Mouse (Mus musculus): ENCODE measurements around the gene Eif2b3. TPM values are rescaled to one million over a fixed set of nuclear protein-coding genes. Genes with fewer than 3 reads are reported as not detected.

Eif2b3 gene
- polyA plus RNA-seq, 1 experiment: 8.5 TPM

DNA sequence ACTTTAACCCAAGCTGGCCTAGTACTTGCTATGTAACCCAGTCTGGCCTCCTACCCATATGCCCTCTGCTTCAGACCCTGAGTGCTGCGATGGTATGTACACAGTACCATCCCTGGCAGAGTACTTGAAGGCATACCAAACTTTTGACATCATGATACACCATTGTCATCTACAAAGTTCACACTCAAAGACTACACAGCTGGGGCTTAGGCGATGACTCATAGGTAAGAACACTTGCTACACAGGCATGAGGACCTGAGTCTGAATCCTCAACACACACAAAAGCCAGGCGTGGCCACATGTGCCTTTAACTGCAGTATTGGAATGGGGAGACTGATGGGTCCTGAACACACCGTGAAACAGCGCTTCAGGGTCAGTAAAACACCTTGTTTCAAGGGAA lies 52.0 kb downstream of the Eif2b3 start:
- H3K4me3 ChIP-seq (ENCODE audit: insufficient read depth, low read length): no peak overlapping the region
- H3K27ac ChIP-seq (ENCODE audit: insufficient read depth, low read depth, low read length): no peak overlapping the region
- H3K4me1 ChIP-seq (ENCODE audit: control insufficient read depth, insufficient read depth, low read length): peaks cover 6% of the 10 kb centered on the region
- TF ChIP-seq CTCF (IDR thresholded peaks at IDR 0.05; ENCODE audit: low read depth, low read length): no peak
- TF ChIP-seq POLR2A (IDR thresholded peaks at IDR 0.05; ENCODE audit: borderline replicate concordance, low read depth, low read length): no peak

DNA sequence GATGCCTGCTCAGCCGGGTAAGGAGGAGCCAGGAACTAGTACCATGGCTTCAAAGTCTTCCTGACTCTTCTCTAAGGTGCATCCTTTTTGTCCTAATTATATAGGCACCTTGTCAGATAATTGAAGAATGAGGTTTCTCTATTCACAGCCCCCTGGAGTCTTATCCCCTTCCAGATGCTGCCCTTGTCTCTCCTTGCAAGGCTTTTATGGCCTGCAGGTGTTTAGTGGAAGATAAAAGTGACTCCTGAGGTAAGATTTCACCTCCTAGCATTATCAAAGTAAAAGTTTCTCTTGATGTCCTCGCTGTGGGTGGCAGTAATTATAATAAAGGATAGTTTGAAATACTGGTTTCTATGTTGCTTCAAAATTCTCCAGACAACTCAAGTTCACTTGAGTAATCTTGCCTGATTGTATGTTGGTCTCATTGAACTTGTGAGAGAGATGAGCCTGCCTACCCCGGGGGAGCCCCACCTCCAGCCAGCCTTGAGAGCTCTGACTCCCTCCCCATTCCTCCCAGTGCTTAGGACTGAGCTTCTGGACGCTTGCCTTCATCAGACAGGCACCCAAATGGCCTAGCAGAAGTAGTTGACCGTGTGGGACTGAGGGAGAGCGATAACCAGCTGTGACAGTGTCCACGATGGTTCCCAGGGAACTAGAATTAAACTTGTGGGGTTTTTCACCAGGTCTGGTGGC lies 68.9 kb downstream of the Eif2b3 start:
- H3K27ac ChIP-seq (ENCODE audit: insufficient read depth, low read depth, low read length): no peak overlapping the region
- TF ChIP-seq POLR2A (IDR thresholded peaks at IDR 0.05; ENCODE audit: borderline replicate concordance, low read depth, low read length) (no peak), CTCF (IDR thresholded peaks at IDR 0.05; ENCODE audit: low read depth, low read length) (no peak)
- no peaks in the 10 kb centered on the region for H3K4me1 ChIP-seq (ENCODE audit: control insufficient read depth, insufficient read depth, low read length)
- H3K4me3 ChIP-seq (ENCODE audit: insufficient read depth, low read length): no peak overlapping the region

DNA sequence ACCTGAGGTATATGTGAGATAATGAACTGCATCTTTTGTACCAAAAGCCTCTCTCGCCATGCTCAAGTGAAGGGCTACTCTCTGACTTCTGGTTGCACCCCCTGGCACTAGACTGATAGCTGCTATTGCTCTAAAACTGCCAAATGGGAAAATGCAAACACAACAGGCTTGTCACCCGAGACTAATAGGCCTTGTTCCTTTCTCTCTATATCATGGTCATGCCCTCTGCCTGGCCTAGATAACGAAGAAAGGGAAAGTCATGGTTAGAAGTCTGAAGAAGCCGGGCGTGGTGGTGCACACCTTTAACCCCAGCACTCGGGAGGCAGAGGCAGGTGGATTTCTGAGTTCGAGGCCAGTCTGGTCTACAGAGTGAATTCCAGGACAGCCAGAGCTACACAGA lies 71.4 kb downstream of the Eif2b3 start:
- Histone ChIP-seq H3K27ac (ENCODE audit: insufficient read depth, low read depth, low read length) (no peak overlapping the region), H3K4me3 (ENCODE audit: insufficient read depth, low read length) (no peak overlapping the region), H3K4me1 (ENCODE audit: control insufficient read depth, insufficient read depth, low read length) (peaks cover 3% of the 10 kb centered on the region)
- no peak for TF ChIP-seq POLR2A (IDR thresholded peaks at IDR 0.05; ENCODE audit: borderline replicate concordance, low read depth, low read length)

DNA sequence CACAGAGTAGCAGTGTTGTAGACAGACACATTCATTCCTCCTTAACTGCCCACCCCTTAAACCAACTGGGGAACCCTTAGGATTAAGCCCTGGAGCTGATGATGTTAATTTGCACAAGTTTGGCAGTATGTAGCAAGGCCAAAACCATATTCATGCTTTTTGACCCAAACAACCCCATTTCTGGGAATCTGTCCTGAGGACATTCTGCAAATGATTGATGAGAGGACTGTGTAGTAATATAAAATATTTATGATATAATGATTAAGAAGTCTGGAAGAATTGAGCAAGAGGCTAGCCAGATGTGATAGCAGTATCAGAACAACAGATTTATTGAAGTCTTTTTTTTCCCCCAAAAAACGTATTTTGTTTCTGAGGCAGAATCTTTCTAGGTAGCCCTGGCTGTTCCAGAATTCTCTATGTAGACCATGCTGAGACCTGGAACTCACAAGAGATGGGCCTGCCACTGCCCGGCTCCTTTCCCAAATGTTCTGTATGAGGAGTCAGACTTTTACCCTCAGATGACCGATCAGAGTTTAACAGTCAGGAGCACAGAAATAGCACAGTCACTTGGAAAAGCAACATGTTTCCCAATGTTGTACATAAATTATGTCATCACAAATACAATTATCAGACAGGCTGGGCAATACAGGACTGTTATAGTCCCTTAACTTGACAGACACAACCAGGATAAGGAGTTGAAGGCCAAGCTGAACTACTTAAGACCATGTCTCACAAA lies 75.6 kb downstream of the Eif2b3 start:
- no peak overlapping the region for H3K27ac ChIP-seq (ENCODE audit: insufficient read depth, low read depth, low read length)

DNA sequence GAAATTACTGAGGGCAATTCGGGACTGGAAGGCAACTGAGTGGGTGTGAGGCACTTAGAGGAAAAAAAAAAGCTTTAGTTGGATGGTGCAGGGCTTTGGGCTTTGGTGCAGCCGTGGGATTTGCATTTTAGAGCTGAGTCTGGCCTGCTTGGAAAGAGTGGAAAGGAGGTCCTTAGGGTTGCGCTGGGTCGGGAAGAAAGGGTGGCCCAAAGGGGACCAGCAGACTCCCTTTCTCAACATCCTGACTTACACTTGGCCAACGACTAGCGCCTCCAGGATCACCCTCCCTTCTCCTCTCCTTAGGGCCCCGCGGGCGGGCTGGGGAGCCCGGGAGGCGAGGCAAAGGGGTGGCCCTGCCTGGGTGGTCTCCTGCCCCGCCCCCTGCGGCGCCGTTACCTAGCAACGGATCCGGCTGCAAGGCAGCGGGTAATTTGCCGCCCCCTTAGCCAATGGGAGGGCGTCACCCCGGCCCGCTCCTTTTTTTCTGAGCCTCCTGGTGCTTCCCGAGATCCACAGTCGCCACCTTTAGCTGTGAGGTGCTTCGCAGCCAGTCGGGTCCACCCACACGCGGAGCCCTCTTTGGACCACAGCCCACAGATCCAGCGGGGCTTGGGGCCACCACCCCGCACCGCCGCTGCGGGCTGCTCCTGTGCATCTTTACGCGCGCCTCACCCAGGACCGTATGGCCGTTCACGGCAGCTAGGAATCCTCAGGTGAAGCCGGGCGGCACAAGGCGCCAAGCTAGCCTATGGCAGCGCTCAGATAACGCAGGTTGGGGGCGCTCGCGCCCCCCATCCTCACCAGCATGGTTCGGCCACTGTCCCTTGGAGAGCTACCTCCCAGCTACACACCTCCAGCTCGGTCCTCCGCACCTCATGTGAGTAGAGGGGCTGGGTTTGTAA lies 76.6 kb downstream of the Eif2b3 start, which contains the start of gene Ptch2:
Gene Ptch2, plus strand, starts transcription at position 525 of the 902 bp plus-strand sequence.
- no peak for TF ChIP-seq POLR2A (IDR thresholded peaks at IDR 0.05; ENCODE audit: borderline replicate concordance, low read depth, low read length)
- TF ChIP-seq CTCF (IDR thresholded peaks at IDR 0.05; ENCODE audit: low read depth, low read length): no peak
- Histone ChIP-seq H3K4me1 (ENCODE audit: control insufficient read depth, insufficient read depth, low read length) (peaks cover 10% of the 10 kb centered on the region), H3K27ac (ENCODE audit: insufficient read depth, low read depth, low read length) (no peak within 1 kb of the TSS), H3K4me3 (ENCODE audit: insufficient read depth, low read length) (peak within 1 kb of the TSS; percentile 48)

More for the DNA sequence above, 75.6 kb downstream of the Eif2b3 start:
- H3K4me3 ChIP-seq (ENCODE audit: insufficient read depth, low read length): no peak overlapping the region
- H3K4me1 ChIP-seq (ENCODE audit: control insufficient read depth, insufficient read depth, low read length): peaks cover 10% of the 10 kb centered on the region
- no peak for TF ChIP-seq CTCF (IDR thresholded peaks at IDR 0.05; ENCODE audit: low read depth, low read length)
- no peak for TF ChIP-seq POLR2A (IDR thresholded peaks at IDR 0.05; ENCODE audit: borderline replicate concordance, low read depth, low read length)

DNA sequence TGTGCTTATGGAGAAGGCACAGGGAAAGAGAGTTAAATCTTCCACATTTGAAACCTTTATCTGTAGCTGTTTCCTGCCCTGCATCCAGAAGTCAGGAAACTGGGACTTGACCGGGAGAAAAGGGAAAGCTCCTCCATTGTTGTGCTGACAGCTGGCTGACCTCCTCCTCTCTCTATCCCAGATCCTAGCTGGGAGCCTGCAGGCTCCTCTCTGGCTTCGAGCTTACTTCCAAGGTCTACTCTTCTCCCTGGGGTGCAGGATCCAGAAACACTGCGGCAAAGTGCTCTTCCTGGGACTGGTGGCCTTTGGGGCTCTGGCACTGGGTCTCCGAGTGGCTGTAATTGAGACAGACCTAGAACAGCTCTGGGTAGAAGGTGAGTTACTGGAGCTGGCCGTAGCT lies 77.5 kb downstream of the Eif2b3 start:
- no peak for TF ChIP-seq POLR2A (IDR thresholded peaks at IDR 0.05; ENCODE audit: borderline replicate concordance, low read depth, low read length)
- no peak for TF ChIP-seq CTCF (IDR thresholded peaks at IDR 0.05; ENCODE audit: low read depth, low read length)
- H3K4me3 ChIP-seq (ENCODE audit: insufficient read depth, low read length): no peak overlapping the region
- H3K4me1 ChIP-seq (ENCODE audit: control insufficient read depth, insufficient read depth, low read length): peaks cover 14% of the 10 kb centered on the region
- no peak overlapping the region for H3K27ac ChIP-seq (ENCODE audit: insufficient read depth, low read depth, low read length)

DNA sequence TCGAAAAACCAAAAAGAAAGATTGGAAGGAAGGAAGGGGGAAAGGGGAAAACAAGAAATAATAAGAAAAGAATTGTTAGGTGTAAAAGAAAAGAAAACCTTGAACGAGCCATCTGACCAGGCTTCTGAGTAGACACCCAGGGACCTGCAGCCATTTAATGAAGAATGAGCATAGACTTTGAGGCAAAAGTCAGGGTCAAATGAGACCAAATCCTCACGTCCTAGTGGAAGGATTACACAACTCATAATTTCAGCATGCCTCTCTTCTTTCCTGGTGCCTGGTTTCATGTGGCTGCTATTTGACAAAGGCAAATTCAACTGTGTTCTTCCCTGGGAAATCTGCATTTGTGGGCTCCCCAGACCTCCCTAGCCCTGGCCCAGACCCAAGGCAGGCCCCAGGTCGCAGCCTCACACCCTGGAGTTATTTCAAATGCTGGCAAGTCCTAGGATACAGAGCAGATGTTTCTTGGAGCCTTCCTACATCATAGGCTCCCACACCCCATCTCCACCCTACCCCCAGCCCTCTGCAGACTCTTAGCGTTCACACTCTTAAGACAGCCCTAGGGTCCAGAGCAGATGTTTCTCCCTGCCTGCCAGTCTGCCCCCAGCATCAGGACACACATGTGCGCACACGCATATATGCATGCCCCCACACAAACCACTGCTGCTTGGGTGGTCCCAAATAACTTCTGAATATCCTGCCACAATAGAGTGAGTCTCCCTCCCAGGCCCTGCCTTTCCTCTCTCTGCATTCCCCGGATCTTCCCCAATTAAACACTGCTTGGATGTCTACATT lies 79.0 kb downstream of the Eif2b3 start:
- Histone ChIP-seq H3K4me1 (ENCODE audit: control insufficient read depth, insufficient read depth, low read length) (peaks cover 14% of the 10 kb centered on the region), H3K4me3 (ENCODE audit: insufficient read depth, low read length) (no peak overlapping the region), H3K27ac (ENCODE audit: insufficient read depth, low read depth, low read length) (no peak overlapping the region)
- TF ChIP-seq POLR2A (IDR thresholded peaks at IDR 0.05; ENCODE audit: borderline replicate concordance, low read depth, low read length) (no peak), CTCF (IDR thresholded peaks at IDR 0.05; ENCODE audit: low read depth, low read length) (no peak)

DNA sequence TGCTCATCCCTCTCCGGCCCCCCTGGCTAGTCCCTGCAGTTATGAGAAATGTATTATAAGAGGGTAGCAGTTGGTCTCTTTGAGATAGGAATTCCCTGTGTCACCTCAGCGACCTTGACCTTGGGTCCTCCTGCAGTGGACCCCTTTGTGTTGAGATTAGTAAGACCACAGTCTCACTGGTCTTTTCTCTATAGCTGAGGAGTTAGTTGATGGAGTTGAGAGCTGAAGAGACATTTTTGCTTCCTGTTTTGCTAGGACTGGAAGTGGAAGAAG lies 79.5 kb downstream of the Eif2b3 start:
- TF ChIP-seq POLR2A (IDR thresholded peaks at IDR 0.05; ENCODE audit: borderline replicate concordance, low read depth, low read length): no peak
- no peak for TF ChIP-seq CTCF (IDR thresholded peaks at IDR 0.05; ENCODE audit: low read depth, low read length)
- peaks cover 14% of the 10 kb centered on the region for H3K4me1 ChIP-seq (ENCODE audit: control insufficient read depth, insufficient read depth, low read length)

DNA sequence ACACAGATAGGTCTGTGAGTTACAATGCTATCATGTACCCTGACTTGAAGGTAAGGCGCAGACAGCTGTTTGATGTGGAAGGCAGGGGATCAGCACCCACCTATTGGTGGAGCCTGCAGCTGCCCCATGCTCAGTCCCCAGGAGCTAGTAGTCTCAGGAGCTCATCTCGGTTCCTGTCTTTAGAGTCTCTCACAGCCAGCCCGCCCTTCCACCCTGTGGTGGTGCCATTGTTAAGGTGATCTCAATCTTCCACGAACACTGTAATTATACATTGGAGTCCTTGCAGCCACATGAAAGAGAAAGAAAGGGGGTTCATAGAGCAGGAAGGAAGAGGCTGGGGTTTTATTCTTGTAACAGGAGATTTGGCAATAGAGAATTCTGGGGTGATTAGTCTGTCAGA lies 80.8 kb downstream of the Eif2b3 start:
- Histone ChIP-seq H3K4me3 (ENCODE audit: insufficient read depth, low read length) (no peak overlapping the region), H3K4me1 (ENCODE audit: control insufficient read depth, insufficient read depth, low read length) (peaks cover 14% of the 10 kb centered on the region), H3K27ac (ENCODE audit: insufficient read depth, low read depth, low read length) (no peak overlapping the region)
- TF ChIP-seq CTCF (IDR thresholded peaks at IDR 0.05; ENCODE audit: low read depth, low read length) (no peak), POLR2A (IDR thresholded peaks at IDR 0.05; ENCODE audit: borderline replicate concordance, low read depth, low read length) (no peak)

More for the DNA sequence above, 79.5 kb downstream of the Eif2b3 start:
- no peak overlapping the region for H3K4me3 ChIP-seq (ENCODE audit: insufficient read depth, low read length)
- no peak overlapping the region for H3K27ac ChIP-seq (ENCODE audit: insufficient read depth, low read depth, low read length)
